Mouse (Mus musculus) T-cell, adult 2 months (primary cell): Measurements from ENCODE around the gene Pqlc3.
"Not testable (repeated sequence)": the region's sequence is repeated elsewhere in the genome, so short reads cannot be mapped to it uniquely, and the experiment has no call there.

Experiments used
- DNase-seq: peaks from one replicate; pipeline ENCODE4 v3.0.0; 2022; ENCODE audit warnings: low spot score

Pqlc3 gene

GRCm38 (mm10) chr12:16999739-17000497 lies at the start of gene Pqlc3:
Gene Pqlc3 (minus strand): TSS chr12:17000408.
- peak; percentile 87 for DNase-seq

- DNase-seq, result no peak
Measured at GRCm38 (mm10) chr12:17049796-17050195, 49.6 kb upstream of the Pqlc3 start.

- no peak for DNase-seq
Measured at GRCm38 (mm10) chr12:17048979-17049612, 48.9 kb upstream of the Pqlc3 start.

GRCm38 (mm10) chr12:17043311-17043710 lies 43.1 kb upstream of the Pqlc3 start:
- DNase-seq, result no peak

- DNase-seq, result no peak
Measured at GRCm38 (mm10) chr12:17040567-17040966, 40.4 kb upstream of the Pqlc3 start.

- no peak for DNase-seq
Measured at GRCm38 (mm10) chr12:17039415-17039814, 39.2 kb upstream of the Pqlc3 start.

- no peak for DNase-seq
Measured at GRCm38 (mm10) chr12:17038246-17038645, 38.0 kb upstream of the Pqlc3 start.

GRCm38 (mm10) chr12:17037053-17037610 lies 36.9 kb upstream of the Pqlc3 start:
- DNase-seq, result no peak

GRCm38 (mm10) chr12:17036532-17036931 lies 36.3 kb upstream of the Pqlc3 start:
- DNase-seq, result no peak

GRCm38 (mm10) chr12:17035128-17035527 lies 34.9 kb upstream of the Pqlc3 start:
- peak; percentile 38 for DNase-seq

GRCm38 (mm10) chr12:17034671-17035070 lies 34.5 kb upstream of the Pqlc3 start:
- no peak for DNase-seq

- peak; percentile 55 for DNase-seq
Measured at GRCm38 (mm10) chr12:17033464-17033841, 33.2 kb upstream of the Pqlc3 start.

GRCm38 (mm10) chr12:17032694-17033463 lies 32.7 kb upstream of the Pqlc3 start:
- peak; percentile 72 for DNase-seq

- no peak for DNase-seq
Measured at GRCm38 (mm10) chr12:17024554-17025110, 24.4 kb upstream of the Pqlc3 start.

GRCm38 (mm10) chr12:17022145-17022544 lies 21.9 kb upstream of the Pqlc3 start:
- no peak for DNase-seq

GRCm38 (mm10) chr12:17021125-17021524 lies 20.9 kb upstream of the Pqlc3 start:
- DNase-seq, result not testable (repeated sequence)

GRCm38 (mm10) chr12:17018468-17018867 lies 18.3 kb upstream of the Pqlc3 start:
- DNase-seq, result peak; percentile 50

- DNase-seq, result no peak
Measured at GRCm38 (mm10) chr12:17015711-17016110, 15.5 kb upstream of the Pqlc3 start.

GRCm38 (mm10) chr12:17012067-17012899 lies 12.1 kb upstream of the Pqlc3 start:
- DNase-seq, result no peak

- peak; percentile 76 for DNase-seq
Measured at GRCm38 (mm10) chr12:17011100-17011870, 11.1 kb upstream of the Pqlc3 start, which contains the start of gene 2410004P03Rik. Gene 2410004P03Rik (minus strand): TSS chr12:17011727.
